Mouse (Mus musculus): ENCODE measurements around the gene Gm9999. TPM values are rescaled to one million over a fixed set of nuclear protein-coding genes. Genes with fewer than 3 reads are reported as not detected.
"Not testable (repeated sequence)": the region's sequence is repeated elsewhere in the genome, so short reads cannot be mapped to it uniquely, and the experiment has no call there.

Gene Gm9999
- not detected for total RNA-seq (2021)
- long read RNA-seq, experiment 1: 0 reads
- long read RNA-seq, experiment 2: 0 reads

GRCm38 (mm10) chr7:46983280-46983679 is at the start of gene Gm9999:
Gene Gm9999 (plus strand): TSS chr7:46983580.
- no peak for DNase-seq

GRCm38 (mm10) chr7:46934788-46935187 is 48.6 kb upstream of the Gm9999 start:
- no peak for DNase-seq

- no peak for DNase-seq
These were observed 47.5 kb upstream of the Gm9999 start for GRCm38 (mm10) chr7:46935847-46936246.

GRCm38 (mm10) chr7:46957831-46958691 is 25.3 kb upstream of the Gm9999 start, which contains the start of gene Uevld:
Gene Uevld (minus strand): TSS chr7:46958527.
- DNase-seq: peak; percentile 93

DNA sequence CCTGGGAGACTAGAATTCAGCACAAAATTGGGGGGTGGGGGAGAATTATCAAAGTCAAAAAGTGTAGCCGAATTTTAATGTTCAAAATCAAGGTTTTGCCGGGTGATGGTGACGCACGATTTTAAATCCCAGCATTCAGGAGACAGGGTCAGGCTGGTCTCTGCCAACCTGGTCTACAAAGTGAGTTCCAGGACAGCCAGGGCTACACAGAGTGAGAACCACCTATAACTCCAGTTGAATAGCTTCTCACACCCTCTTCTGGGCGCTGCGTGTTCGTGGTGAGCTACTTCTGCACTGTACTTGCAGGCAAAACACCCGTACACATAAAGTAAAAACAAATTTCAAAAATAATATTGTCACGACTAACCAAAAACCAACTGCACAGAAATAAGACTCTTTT is 24.5 kb upstream of the Gm9999 start:
- DNase-seq: no peak

GRCm38 (mm10) chr7:46960991-46961390 is 22.4 kb upstream of the Gm9999 start:
- no peak for DNase-seq

- DNase-seq: no peak
These were observed 21.2 kb upstream of the Gm9999 start for GRCm38 (mm10) chr7:46962132-46962531.

- DNase-seq: peak; percentile 59
These were observed 20.4 kb upstream of the Gm9999 start for GRCm38 (mm10) chr7:46962806-46963618.

DNA sequence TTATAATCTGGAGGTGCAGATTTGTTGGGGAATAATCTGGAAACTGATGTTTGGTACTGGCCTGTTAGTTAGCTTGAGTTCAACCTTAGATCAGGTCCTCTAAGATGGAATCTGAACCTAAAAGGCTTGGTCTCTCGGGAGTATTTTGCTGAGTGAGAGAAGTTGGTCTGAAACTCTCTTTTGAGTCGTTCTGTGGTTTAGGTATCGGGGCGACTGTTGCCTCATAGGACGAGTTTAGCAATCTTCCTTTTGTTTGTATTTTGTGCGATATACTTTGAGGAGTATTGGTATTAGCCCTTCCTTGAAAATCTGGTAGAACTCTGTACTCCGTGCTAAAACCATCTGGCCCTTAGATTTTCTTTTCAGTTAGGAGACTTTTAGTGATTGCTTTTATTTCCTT is 19.3 kb upstream of the Gm9999 start:
- no peak for DNase-seq

- DNase-seq: no peak
These were observed 13.5 kb upstream of the Gm9999 start for GRCm38 (mm10) chr7:46969898-46970297.

DNA sequence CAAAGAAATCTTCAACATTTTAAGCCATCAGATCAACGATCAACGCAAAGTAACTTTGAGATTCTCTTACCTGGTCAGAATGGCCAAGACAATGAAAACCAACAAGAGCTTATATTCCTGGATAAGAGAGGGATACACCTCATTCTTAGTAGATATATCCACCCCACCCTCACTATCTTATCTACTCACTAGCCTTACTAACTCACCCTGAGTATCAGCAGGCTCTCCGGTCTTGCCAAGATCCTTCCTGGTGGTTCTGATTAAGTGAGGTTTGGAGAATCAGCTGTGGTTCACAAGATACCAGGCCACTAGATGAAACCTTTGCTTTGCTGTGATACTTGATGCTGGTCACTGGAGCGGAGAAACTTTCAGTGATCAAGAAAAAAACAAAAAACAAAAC is 8.7 kb upstream of the Gm9999 start:
- no peak for DNase-seq

DNA sequence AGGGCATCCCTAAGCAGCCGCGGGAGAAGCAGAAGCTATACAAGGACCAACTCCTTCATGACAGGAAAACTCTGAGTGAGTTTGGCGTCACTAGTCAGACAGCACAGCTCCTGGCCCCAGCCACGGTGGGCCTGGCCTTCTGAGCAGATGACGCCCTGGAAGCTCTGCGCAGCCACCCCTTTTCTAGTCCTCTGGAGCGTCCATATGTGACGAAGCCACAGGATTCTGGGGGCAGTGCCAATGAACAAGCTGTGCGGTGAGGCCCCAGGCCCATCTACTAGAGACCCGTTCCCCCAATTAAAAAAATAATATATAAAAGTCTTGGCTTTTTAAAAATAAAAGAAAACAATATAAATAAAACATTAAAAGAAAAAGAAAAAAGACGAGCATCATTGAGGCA is 7.9 kb upstream of the Gm9999 start:
- no peak for DNase-seq

DNA sequence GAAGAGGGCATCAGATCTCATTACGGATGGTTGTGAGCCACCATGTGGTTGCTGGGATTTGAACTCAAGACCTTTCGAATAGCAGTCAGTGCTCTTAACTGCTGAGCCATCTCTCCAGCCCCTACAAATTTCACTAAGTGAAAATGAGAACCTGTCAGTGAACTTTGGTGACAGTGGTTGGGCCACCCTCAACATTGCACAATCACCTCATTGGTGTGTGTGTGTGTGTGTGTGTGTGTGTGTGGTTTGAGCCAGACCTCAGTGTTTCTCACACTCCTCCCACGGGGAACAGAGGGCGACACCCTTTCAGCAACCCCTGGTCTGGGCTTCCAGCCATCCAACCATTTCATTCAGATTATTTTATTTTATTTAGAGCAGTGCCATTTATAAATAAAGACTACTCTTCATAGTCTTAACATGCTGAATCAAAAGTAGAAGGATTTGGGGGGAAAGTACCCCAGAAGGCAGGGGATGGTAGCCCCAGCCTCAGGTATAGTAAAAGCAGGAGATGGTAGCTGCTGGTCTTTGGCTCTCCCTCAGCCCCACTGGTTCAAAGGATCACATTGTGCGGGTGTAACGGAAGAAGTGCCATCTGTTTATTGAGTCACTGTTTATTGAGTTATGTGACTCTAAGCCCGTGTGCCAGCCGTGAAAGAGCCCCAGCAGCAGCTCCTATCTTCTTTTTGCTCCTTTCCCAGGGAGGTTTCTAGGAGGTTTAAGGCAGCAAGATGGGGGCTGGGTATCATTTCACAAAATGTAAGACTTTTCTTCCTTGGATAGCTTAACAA is 2.5 kb downstream of the Gm9999 start:
- DNase-seq: no peak

DNA sequence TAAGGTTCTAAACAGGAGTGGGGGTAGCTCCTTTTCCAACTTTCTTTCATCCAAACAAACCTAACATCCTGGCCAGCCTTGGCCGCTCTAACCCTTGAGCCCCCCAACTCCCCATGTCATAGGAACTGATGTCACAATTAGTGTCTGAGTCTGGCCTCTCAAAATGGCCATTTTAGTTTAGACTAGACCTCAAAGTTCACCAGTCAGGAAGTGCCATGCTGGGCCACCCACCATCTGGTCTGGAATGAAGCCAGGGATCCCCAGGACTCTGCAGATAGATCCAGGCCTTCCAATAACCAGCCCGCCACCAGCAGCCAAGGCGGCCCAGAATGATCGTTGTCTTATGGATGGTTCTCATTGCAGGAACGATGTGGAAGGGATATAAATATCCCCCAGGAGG is 3.3 kb downstream of the Gm9999 start:
- no peak for DNase-seq

DNA sequence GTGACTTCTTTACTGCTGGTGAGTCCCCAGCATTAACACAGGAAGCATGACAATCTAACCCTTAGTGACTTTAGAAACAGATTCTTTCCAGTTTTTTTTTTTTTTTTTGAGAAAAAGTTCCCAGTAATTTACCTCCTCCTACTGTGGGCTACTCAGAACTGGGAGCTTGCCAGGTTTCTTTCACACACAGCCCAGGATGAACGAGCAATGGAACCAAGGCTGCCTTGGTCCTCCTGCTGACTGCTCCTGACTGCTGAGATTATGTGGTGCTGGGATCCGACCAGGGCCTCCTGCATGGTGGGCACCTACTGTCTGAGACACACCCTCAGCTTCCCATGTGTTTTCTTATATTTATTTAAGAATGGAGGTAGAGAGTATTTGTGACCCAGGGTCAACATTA is 3.7 kb downstream of the Gm9999 start:
- DNase-seq: no peak

GRCm38 (mm10) chr7:46989387-46989786 is 6.0 kb downstream of the Gm9999 start:
- not testable (repeated sequence) for DNase-seq

DNA sequence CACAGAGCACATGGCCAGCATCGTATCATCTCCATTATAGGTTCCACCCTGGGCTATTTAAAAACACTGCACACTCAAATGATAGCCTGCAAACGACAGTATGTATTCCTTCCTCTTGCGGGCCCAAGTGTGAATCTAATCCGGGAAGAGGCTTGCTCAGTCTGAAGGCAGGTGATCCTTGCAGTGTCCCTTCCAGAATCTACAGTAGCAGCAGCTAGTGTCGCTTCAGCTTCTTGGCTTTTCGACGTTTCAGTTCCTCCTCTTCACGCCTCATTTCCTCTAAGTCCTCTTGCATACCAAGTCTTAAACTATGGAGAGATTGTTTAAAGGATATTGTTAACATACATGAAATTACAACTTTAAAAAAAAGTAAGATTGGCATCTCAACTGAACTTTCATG is 9.7 kb downstream of the Gm9999 start:
- no peak for DNase-seq

DNA sequence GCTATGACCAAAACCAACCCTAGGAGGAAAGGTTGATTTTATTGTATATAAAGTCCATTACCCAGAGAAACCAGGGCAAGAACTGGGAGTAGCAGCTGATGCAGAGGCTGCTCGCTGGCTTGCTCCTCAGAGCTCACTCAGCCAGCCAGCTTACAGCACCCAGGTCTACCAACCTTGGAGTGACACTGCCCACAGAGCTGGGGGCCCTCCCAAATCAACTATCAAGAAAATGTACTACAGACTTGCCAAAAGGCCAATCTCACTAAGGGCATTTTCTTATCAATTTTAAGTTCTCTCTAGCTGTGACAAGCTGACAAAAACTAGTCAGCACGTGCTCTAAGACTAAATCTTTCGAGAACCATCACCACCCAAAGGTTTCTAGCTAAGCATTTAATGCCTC is 12.2 kb downstream of the Gm9999 start:
- DNase-seq: no peak

DNA sequence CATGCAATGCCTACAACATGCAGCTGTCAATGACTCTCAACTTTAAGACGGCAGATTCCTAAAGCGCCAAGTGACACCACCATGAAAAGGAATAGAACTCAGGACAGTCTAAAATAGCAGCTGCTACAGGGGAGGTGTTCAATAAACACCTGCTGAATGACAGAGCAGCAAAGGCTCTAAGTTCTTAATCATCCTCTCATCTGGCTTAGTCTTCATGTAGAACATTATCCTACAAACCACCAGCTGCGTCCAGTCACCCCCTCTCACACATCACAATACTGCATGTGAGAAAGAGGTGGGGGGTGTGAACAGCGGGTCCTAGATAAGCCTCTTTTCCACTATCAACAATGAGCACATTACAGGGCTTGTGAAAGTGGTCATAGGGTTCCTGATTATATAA is 13.6 kb downstream of the Gm9999 start:
- DNase-seq: no peak

- DNase-seq: peak; percentile 39
These were observed 14.4 kb downstream of the Gm9999 start for GRCm38 (mm10) chr7:46997644-46998395.

DNA sequence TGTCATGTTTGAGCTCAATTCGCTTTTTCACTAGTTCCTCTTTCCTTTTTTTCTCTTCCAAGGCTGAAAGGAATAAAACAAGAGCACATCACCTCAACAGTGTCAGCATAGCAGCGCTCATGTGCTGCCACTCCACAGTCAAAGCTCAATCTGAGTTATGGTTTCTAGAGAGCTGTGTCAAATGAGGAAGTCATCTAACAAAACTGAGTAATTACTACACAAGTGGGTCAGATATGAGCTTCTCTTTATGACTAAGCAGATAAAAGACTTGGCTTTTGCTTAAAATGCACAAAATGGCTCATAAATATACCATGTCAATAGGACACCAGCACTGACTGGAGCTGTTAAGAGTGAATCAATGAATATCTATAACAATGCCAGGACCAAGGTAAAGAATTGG is 15.6 kb downstream of the Gm9999 start:
- DNase-seq: no peak

Measured in gastrocnemius, postnatal 10 days (tissue).